Mouse (Mus musculus) heart, embryonic 11.5 days (tissue): ENCODE measurements around the gene Gm6657. TPM values are rescaled to one million over a fixed set of nuclear protein-coding genes. Genes with fewer than 3 reads are reported as not detected.

Experiments used
- ATAC-seq: fragments of 200-750 bp; cut with Nextera tagmentation; replicated peaks from 2 replicates; pipeline ENCODE4 v1.8.0; 2017; ENCODE audit warnings: moderate library complexity; ENCODE audit not compliant: insufficient number of reproducible peaks, low FRiP score, low TSS enrichment
- H3K27ac ChIP-seq: fragments of 300-500 bp; sonication (generic); 2 replicates; pipeline ENCODE4 v1.5.1; 2014; ENCODE audit warnings: mild to moderate bottlenecking, low read depth, low read length
- H3K27me3 ChIP-seq: fragments of 300-500 bp; sonication (generic); 2 replicates; pipeline ENCODE4 v1.6.1; 2014; ENCODE audit warnings: mild to moderate bottlenecking, low read length, mixed read lengths; ENCODE audit not compliant: control insufficient read depth, insufficient read depth
- H3K36me3 ChIP-seq: fragments of 300-500 bp; sonication (generic); 2 replicates; pipeline ENCODE4 v1.6.1; 2014; ENCODE audit warnings: mild to moderate bottlenecking, low read length, moderate library complexity, mixed read lengths; ENCODE audit not compliant: control insufficient read depth, insufficient read depth
- H3K4me1 ChIP-seq: fragments of 300-500 bp; sonication (generic); 2 replicates; pipeline ENCODE4 v1.6.1; 2014; ENCODE audit warnings: low read length; ENCODE audit not compliant: control insufficient read depth, insufficient read depth
- H3K4me2 ChIP-seq: fragments of 300-500 bp; sonication (generic); 2 replicates; pipeline ENCODE4 v1.6.1; 2014; ENCODE audit warnings: mild to moderate bottlenecking, moderate library complexity
- H3K4me3 ChIP-seq: fragments of 300-500 bp; sonication (generic); 2 replicates; pipeline ENCODE4 v1.5.1; 2014; ENCODE audit warnings: low read depth, low read length
- H3K9ac ChIP-seq: fragments of 300-500 bp; sonication (generic); 2 replicates; pipeline ENCODE4 v1.6.1; 2014; ENCODE audit warnings: mild to moderate bottlenecking, low read depth, low read length, moderate library complexity
- H3K9me3 ChIP-seq: fragments of 300-500 bp; sonication (generic); replicated peaks from 2 replicates; pipeline ENCODE4 v1.6.1; 2016; ENCODE audit warnings: low read length; ENCODE audit not compliant: control insufficient read depth
- WGBS: fragments of 180-500 bp; shearing (Covaris S2); extraction: QIAGEN DNeasy Blood & Tissue Kit; methylation state at CpG from one replicate; pipeline ENCODE4 v1.1.7; 2014; ENCODE audit not compliant: insufficient replicate concordance; 5-methylcytosine and 5-hydroxymethylcytosine counted together
- polyA plus RNA-seq: library from polyadenylated mRNA; unstranded; fragments of >200 nt; fragmentation: Nextera tagmentation; extraction: Ambion mirVana; gene quantifications from 2 replicates; pipeline ENCODE4 v1.2.1, GENCODE M21; 2014

Gene Gm6657
- polyA plus RNA-seq = not detected in 2 replicates

- ATAC-seq = no peak
- Histone ChIP-seq H3K9ac (no peak within 1 kb of the TSS), H3K27me3 (no peaks in the 10 kb centered on the region), H3K27ac (no peak within 1 kb of the TSS), H3K4me3 (no peak within 1 kb of the TSS), H3K9me3 (no peaks in the 10 kb centered on the region), H3K4me1 (no peaks in the 10 kb centered on the region), H3K4me2 (no peak within 1 kb of the TSS), H3K36me3 (no peaks in the 10 kb centered on the region)
Observed at GRCm38 (mm10) chr12:78193942-78194341, at the start of gene Gm6657. TSS of gene Gm6657 (plus strand) at chr12:78194242.

- H3K27me3 ChIP-seq = no peaks in the 10 kb centered on the region
- no peaks in the 10 kb centered on the region for H3K4me1 ChIP-seq
- 60% methylated on average over 7 of the region's 7 CpGs for WGBS
- H3K4me3 ChIP-seq = no peak overlapping the region
- H3K36me3 ChIP-seq = no peaks in the 10 kb centered on the region
- no peak overlapping the region for H3K27ac ChIP-seq
- H3K9ac ChIP-seq = no peak overlapping the region
- no peak for ATAC-seq
- no peak overlapping the region for H3K4me2 ChIP-seq
- no peaks in the 10 kb centered on the region for H3K9me3 ChIP-seq
Observed at GRCm38 (mm10) chr12:78153308-78154002, 40.6 kb upstream of the Gm6657 start.

- H3K4me3 ChIP-seq = no peak overlapping the region
Observed at GRCm38 (mm10) chr12:78170178-78170577, 23.9 kb upstream of the Gm6657 start.

GRCm38 (mm10) chr12:78173945-78174344, 20.1 kb upstream of the Gm6657 start:
- H3K9me3 ChIP-seq = no peaks in the 10 kb centered on the region
- 67% methylated on average over 3 of the region's 3 CpGs for WGBS
- H3K36me3 ChIP-seq = no peaks in the 10 kb centered on the region
- H3K27me3 ChIP-seq = no peaks in the 10 kb centered on the region
- ATAC-seq = no peak
- no peak overlapping the region for H3K27ac ChIP-seq
- H3K4me3 ChIP-seq = no peak overlapping the region
- no peak overlapping the region for H3K9ac ChIP-seq
- peaks cover 6% of the 10 kb centered on the region; the same call in 1 of the 2 replicates for H3K4me1 ChIP-seq
- no peak overlapping the region for H3K4me2 ChIP-seq

More at GRCm38 (mm10) chr12:78170178-78170577, 23.9 kb upstream of the Gm6657 start:
- H3K27ac ChIP-seq = no peak overlapping the region
- ATAC-seq = no peak; the same call in 1 of the 2 replicates
- no peak overlapping the region for H3K4me2 ChIP-seq
- H3K9me3 ChIP-seq = no peaks in the 10 kb centered on the region
- H3K27me3 ChIP-seq = no peaks in the 10 kb centered on the region
- peaks cover 6% of the 10 kb centered on the region; the same call in 1 of the 2 replicates for H3K4me1 ChIP-seq
- H3K9ac ChIP-seq = no peak overlapping the region
- no peaks in the 10 kb centered on the region for H3K36me3 ChIP-seq

GRCm38 (mm10) chr12:78174671-78175070, 19.4 kb upstream of the Gm6657 start:
- no peaks in the 10 kb centered on the region for H3K9me3 ChIP-seq
- no peak for ATAC-seq
- H3K4me2 ChIP-seq = no peak overlapping the region
- H3K27ac ChIP-seq = no peak overlapping the region
- H3K4me1 ChIP-seq = peaks cover 6% of the 10 kb centered on the region; the same call in 1 of the 2 replicates
- H3K4me3 ChIP-seq = no peak overlapping the region
- WGBS = 83% methylated on average over 4 of the region's 4 CpGs
- H3K36me3 ChIP-seq = no peaks in the 10 kb centered on the region
- H3K9ac ChIP-seq = no peak overlapping the region
- H3K27me3 ChIP-seq = no peaks in the 10 kb centered on the region

- H3K27me3 ChIP-seq = no peaks in the 10 kb centered on the region
- 74% methylated on average over 2 of the region's 2 CpGs for WGBS
- no peak overlapping the region for H3K9ac ChIP-seq
- no peak for ATAC-seq
- no peaks in the 10 kb centered on the region for H3K4me1 ChIP-seq
- no peak overlapping the region for H3K4me2 ChIP-seq
- H3K4me3 ChIP-seq = no peak overlapping the region
- H3K27ac ChIP-seq = no peak overlapping the region
- H3K36me3 ChIP-seq = no peaks in the 10 kb centered on the region
- H3K9me3 ChIP-seq = no peaks in the 10 kb centered on the region
Observed at GRCm38 (mm10) chr12:78181452-78181851, 12.6 kb upstream of the Gm6657 start.

- Histone ChIP-seq H3K4me1 (no peaks in the 10 kb centered on the region), H3K27ac (no peak overlapping the region), H3K27me3 (no peaks in the 10 kb centered on the region), H3K4me3 (no peak overlapping the region), H3K4me2 (no peak overlapping the region), H3K36me3 (no peaks in the 10 kb centered on the region), H3K9ac (no peak overlapping the region), H3K9me3 (no peaks in the 10 kb centered on the region)
- 15% methylated on average over 2 of the region's 2 CpGs for WGBS
- ATAC-seq = no peak
Observed at GRCm38 (mm10) chr12:78195368-78195767, 1.3 kb downstream of the Gm6657 start.

GRCm38 (mm10) chr12:78203646-78204045, 9.6 kb downstream of the Gm6657 start:
- H3K4me3 ChIP-seq = no peak overlapping the region
- H3K9me3 ChIP-seq = no peaks in the 10 kb centered on the region
- no peaks in the 10 kb centered on the region for H3K4me1 ChIP-seq
- no peak overlapping the region for H3K27ac ChIP-seq
- no peak overlapping the region for H3K9ac ChIP-seq
- H3K36me3 ChIP-seq = no peaks in the 10 kb centered on the region
- no peak overlapping the region for H3K4me2 ChIP-seq
- ATAC-seq = no peak
- WGBS = 70% methylated on average over 5 of the region's 5 CpGs
- H3K27me3 ChIP-seq = no peaks in the 10 kb centered on the region

GRCm38 (mm10) chr12:78205915-78206570, 12.0 kb downstream of the Gm6657 start:
- H3K4me2 ChIP-seq = peak overlapping the region; percentile 42
- no peak for ATAC-seq
- H3K4me3 ChIP-seq = no peak overlapping the region

More at GRCm38 (mm10) chr12:78205915-78206570, 12.0 kb downstream of the Gm6657 start:
- Histone ChIP-seq H3K4me1 (no peaks in the 10 kb centered on the region), H3K9me3 (no peaks in the 10 kb centered on the region), H3K27ac (no peak overlapping the region), H3K27me3 (no peaks in the 10 kb centered on the region), H3K9ac (no peak overlapping the region), H3K36me3 (no peaks in the 10 kb centered on the region)
- WGBS = 15% methylated on average over 5 of the region's 5 CpGs
